Mouse (Mus musculus): ENCODE results near the gene Zfx. TPM values are rescaled to one million over a fixed set of nuclear protein-coding genes. Genes with fewer than 3 reads are reported as not detected.

The Zfx gene
- polyA plus RNA-seq (2015; fragmentation: Nextera tagmentation; extraction: Ambion mirVana): 19.8 and 20.8 TPM in 2 replicates

- H3K4me1 ChIP-seq (ENCODE audit: control insufficient read depth, insufficient read depth, low read length): peaks cover 3% of the 10 kb centered on the region; the same call in 1 of the 2 replicates
- H3K9ac ChIP-seq (ENCODE audit: low read length): peak within 1 kb of the TSS; percentile 94
- WGBS: 18% methylated on average over 36 of the region's 82 CpGs
- peaks cover 36% of the 10 kb centered on the region for H3K27me3 ChIP-seq (ENCODE audit: control insufficient read depth, insufficient read depth, low read length)
- H3K27ac ChIP-seq (ENCODE audit: low read length): peak within 1 kb of the TSS; percentile 99
- H3K9me3 ChIP-seq (replicated peaks; ENCODE audit: control insufficient read depth, low read length): no peaks in the 10 kb centered on the region
- H3K4me2 ChIP-seq (ENCODE audit: low read depth, low read length): peak within 1 kb of the TSS; percentile 59
- peak; percentile 85 for ATAC-seq (replicated peaks; ENCODE audit: extremely low read depth, insufficient read depth, low FRiP score)
- peak within 1 kb of the TSS; percentile 69 for H3K4me3 ChIP-seq (ENCODE audit: low read length)
- no peaks in the 10 kb centered on the region for H3K36me3 ChIP-seq (ENCODE audit: control insufficient read depth, insufficient read depth)
These were observed at the start of gene Zfx for GRCm38 (mm10) chrX:94123059-94123839. TSS of gene Zfx (minus strand) at chrX:94123702.

DNA sequence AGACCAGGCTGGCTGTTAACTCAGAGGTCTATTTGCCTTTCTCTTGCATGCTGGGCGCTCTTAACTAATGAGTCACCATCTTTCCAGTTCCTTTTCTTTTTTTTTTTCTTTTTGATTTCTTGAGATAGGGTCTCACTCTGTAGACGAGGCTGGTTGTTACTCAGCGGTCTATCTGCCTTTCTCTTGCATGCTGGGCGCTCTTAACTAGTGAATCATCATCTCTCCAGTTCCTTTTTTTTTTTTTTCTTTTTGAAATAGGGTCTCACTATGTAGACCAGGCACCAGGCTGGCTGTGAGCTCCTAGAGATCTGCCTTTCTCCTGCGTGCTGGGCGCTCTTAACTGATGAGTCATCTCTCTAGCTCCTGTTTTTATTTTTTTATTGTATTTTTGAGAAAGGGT is 45.8 kb upstream of the Zfx start:
- Histone ChIP-seq H3K9ac (ENCODE audit: low read length) (no peak overlapping the region), H3K4me3 (ENCODE audit: low read length) (no peak overlapping the region), H3K4me2 (ENCODE audit: low read depth, low read length) (no peak overlapping the region), H3K36me3 (ENCODE audit: control insufficient read depth, insufficient read depth) (no peaks in the 10 kb centered on the region), H3K27me3 (ENCODE audit: control insufficient read depth, insufficient read depth, low read length) (peaks cover 18% of the 10 kb centered on the region), H3K9me3 (replicated peaks; ENCODE audit: control insufficient read depth, low read length) (no peaks in the 10 kb centered on the region), H3K27ac (ENCODE audit: low read length) (no peak overlapping the region), H3K4me1 (ENCODE audit: control insufficient read depth, insufficient read depth, low read length) (no peaks in the 10 kb centered on the region)
- no peak for ATAC-seq (replicated peaks; ENCODE audit: extremely low read depth, insufficient read depth, low FRiP score)
- WGBS: 68% methylated on average over 6 of the region's 6 CpGs

GRCm38 (mm10) chrX:94152251-94152830 is 28.8 kb upstream of the Zfx start:
- Histone ChIP-seq H3K4me2 (ENCODE audit: low read depth, low read length) (no peak overlapping the region), H3K9me3 (replicated peaks; ENCODE audit: control insufficient read depth, low read length) (no peaks in the 10 kb centered on the region), H3K27ac (ENCODE audit: low read length) (no peak overlapping the region), H3K4me1 (ENCODE audit: control insufficient read depth, insufficient read depth, low read length) (no peaks in the 10 kb centered on the region), H3K36me3 (ENCODE audit: control insufficient read depth, insufficient read depth) (no peaks in the 10 kb centered on the region), H3K27me3 (ENCODE audit: control insufficient read depth, insufficient read depth, low read length) (peaks cover 57% of the 10 kb centered on the region), H3K4me3 (ENCODE audit: low read length) (no peak overlapping the region), H3K9ac (ENCODE audit: low read length) (no peak overlapping the region)
- WGBS: 49% methylated on average over 11 of the region's 11 CpGs
- no peak for ATAC-seq (replicated peaks; ENCODE audit: extremely low read depth, insufficient read depth, low FRiP score)

GRCm38 (mm10) chrX:94150471-94150870 is 27.0 kb upstream of the Zfx start:
- H3K4me1 ChIP-seq (ENCODE audit: control insufficient read depth, insufficient read depth, low read length): no peaks in the 10 kb centered on the region
- ATAC-seq (replicated peaks; ENCODE audit: extremely low read depth, insufficient read depth, low FRiP score): no peak
- no peak overlapping the region for H3K4me2 ChIP-seq (ENCODE audit: low read depth, low read length)
- no peaks in the 10 kb centered on the region for H3K9me3 ChIP-seq (replicated peaks; ENCODE audit: control insufficient read depth, low read length)
- 64% methylated on average over 19 of the region's 19 CpGs for WGBS
- no peak overlapping the region for H3K27ac ChIP-seq (ENCODE audit: low read length)
- H3K27me3 ChIP-seq (ENCODE audit: control insufficient read depth, insufficient read depth, low read length): peaks cover 61% of the 10 kb centered on the region
- no peak overlapping the region for H3K9ac ChIP-seq (ENCODE audit: low read length)
- H3K4me3 ChIP-seq (ENCODE audit: low read length): no peak overlapping the region
- H3K36me3 ChIP-seq (ENCODE audit: control insufficient read depth, insufficient read depth): no peaks in the 10 kb centered on the region

DNA sequence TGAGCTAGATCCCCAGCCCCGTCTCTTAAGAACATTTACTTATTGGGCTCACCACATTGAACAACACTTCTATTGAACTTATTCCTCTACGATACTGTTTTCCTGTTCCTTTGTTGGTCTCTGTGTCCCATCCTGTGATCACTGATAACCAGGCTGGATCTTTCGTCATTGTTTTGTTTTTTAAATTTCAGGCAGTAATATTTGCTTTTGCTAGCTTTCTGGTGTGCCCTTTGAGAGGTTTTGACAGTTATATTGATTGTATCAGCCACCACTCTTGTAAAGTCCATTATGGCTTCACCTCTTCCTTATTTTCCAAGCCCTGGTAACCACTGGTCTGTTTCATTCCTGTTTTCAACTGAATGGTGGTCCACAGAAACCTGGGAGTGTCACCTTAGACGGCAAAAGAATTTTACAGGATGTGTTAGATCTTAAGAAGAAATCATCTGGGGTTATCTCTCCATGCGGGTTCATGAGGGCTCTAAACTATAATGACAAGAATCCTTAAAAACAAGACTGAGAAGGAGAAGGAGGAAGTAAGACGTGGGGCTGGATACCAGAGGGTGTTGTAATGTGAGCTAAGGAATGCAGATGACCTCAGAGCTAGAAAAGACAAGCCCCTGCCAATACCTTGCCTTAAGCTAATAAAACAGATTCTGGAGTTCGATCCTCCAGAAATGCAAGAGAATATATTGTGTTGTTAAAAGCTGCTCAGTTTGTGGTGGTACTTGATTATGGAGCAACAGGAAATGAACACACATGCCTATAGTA is 18.7 kb upstream of the Zfx start:
- H3K4me3 ChIP-seq (ENCODE audit: low read length): no peak overlapping the region

GRCm38 (mm10) chrX:94140080-94140479 is 16.6 kb upstream of the Zfx start:
- Histone ChIP-seq H3K27me3 (ENCODE audit: control insufficient read depth, insufficient read depth, low read length) (peaks cover 50% of the 10 kb centered on the region), H3K9me3 (replicated peaks; ENCODE audit: control insufficient read depth, low read length) (no peaks in the 10 kb centered on the region)
- 80% methylated on average over 1 of the region's 1 CpGs for WGBS

More for the DNA sequence above, 18.7 kb upstream of the Zfx start:
- Histone ChIP-seq H3K27ac (ENCODE audit: low read length) (no peak overlapping the region), H3K36me3 (ENCODE audit: control insufficient read depth, insufficient read depth) (no peaks in the 10 kb centered on the region), H3K9ac (ENCODE audit: low read length) (no peak overlapping the region), H3K4me2 (ENCODE audit: low read depth, low read length) (no peak overlapping the region), H3K4me1 (ENCODE audit: control insufficient read depth, insufficient read depth, low read length) (no peaks in the 10 kb centered on the region), H3K9me3 (replicated peaks; ENCODE audit: control insufficient read depth, low read length) (no peaks in the 10 kb centered on the region), H3K27me3 (ENCODE audit: control insufficient read depth, insufficient read depth, low read length) (peaks cover 56% of the 10 kb centered on the region)
- WGBS: 56% methylated on average over 7 of the region's 7 CpGs
- no peak for ATAC-seq (replicated peaks; ENCODE audit: extremely low read depth, insufficient read depth, low FRiP score)

DNA sequence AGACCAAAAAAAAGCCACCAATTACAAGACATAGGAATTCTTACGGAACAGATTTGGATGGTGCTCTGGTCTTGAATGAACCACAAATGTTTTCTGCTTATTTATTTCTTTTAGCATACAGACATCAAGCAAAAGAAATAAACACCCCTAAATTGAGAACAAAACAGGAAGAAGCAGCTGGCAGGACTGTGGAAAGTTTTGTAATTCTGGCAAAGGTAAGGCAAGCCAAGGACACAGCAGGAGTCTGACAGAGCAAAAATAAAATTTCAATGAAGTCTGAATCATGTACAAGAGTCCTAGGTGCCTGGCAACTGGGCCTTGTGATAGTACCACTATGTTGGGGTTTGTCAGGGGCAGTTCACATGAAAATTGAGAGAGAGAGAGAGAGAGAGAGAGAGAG is 14.8 kb upstream of the Zfx start:
- no peak overlapping the region for H3K4me3 ChIP-seq (ENCODE audit: low read length)
- peaks cover 47% of the 10 kb centered on the region for H3K27me3 ChIP-seq (ENCODE audit: control insufficient read depth, insufficient read depth, low read length)
- ATAC-seq (replicated peaks; ENCODE audit: extremely low read depth, insufficient read depth, low FRiP score): no peak
- no peak overlapping the region for H3K4me2 ChIP-seq (ENCODE audit: low read depth, low read length)
- H3K36me3 ChIP-seq (ENCODE audit: control insufficient read depth, insufficient read depth): no peaks in the 10 kb centered on the region
- no peaks in the 10 kb centered on the region for H3K9me3 ChIP-seq (replicated peaks; ENCODE audit: control insufficient read depth, low read length)
- H3K9ac ChIP-seq (ENCODE audit: low read length): no peak overlapping the region
- WGBS: 89% methylated on average over 1 of the region's 1 CpGs
- H3K4me1 ChIP-seq (ENCODE audit: control insufficient read depth, insufficient read depth, low read length): no peaks in the 10 kb centered on the region
- H3K27ac ChIP-seq (ENCODE audit: low read length): no peak overlapping the region

More at GRCm38 (mm10) chrX:94140080-94140479, 16.6 kb upstream of the Zfx start:
- H3K36me3 ChIP-seq (ENCODE audit: control insufficient read depth, insufficient read depth): no peaks in the 10 kb centered on the region
- H3K27ac ChIP-seq (ENCODE audit: low read length): no peak overlapping the region
- H3K4me3 ChIP-seq (ENCODE audit: low read length): no peak overlapping the region
- no peak overlapping the region for H3K4me2 ChIP-seq (ENCODE audit: low read depth, low read length)
- H3K4me1 ChIP-seq (ENCODE audit: control insufficient read depth, insufficient read depth, low read length): no peaks in the 10 kb centered on the region
- no peak for ATAC-seq (replicated peaks; ENCODE audit: extremely low read depth, insufficient read depth, low FRiP score)
- no peak overlapping the region for H3K9ac ChIP-seq (ENCODE audit: low read length)

- no peaks in the 10 kb centered on the region for H3K4me1 ChIP-seq (ENCODE audit: control insufficient read depth, insufficient read depth, low read length)
- H3K27me3 ChIP-seq (ENCODE audit: control insufficient read depth, insufficient read depth, low read length): peaks cover 52% of the 10 kb centered on the region
- H3K9me3 ChIP-seq (replicated peaks; ENCODE audit: control insufficient read depth, low read length): no peaks in the 10 kb centered on the region
- 71% methylated on average over 4 of the region's 4 CpGs for WGBS
- no peak overlapping the region for H3K9ac ChIP-seq (ENCODE audit: low read length)
- no peaks in the 10 kb centered on the region for H3K36me3 ChIP-seq (ENCODE audit: control insufficient read depth, insufficient read depth)
- no peak for ATAC-seq (replicated peaks; ENCODE audit: extremely low read depth, insufficient read depth, low FRiP score)
- no peak overlapping the region for H3K4me2 ChIP-seq (ENCODE audit: low read depth, low read length)
- no peak overlapping the region for H3K4me3 ChIP-seq (ENCODE audit: low read length)
- no peak overlapping the region for H3K27ac ChIP-seq (ENCODE audit: low read length)
These were observed 11.6 kb upstream of the Zfx start for GRCm38 (mm10) chrX:94135084-94135483.

- 57% methylated on average over 3 of the region's 3 CpGs for WGBS
- Histone ChIP-seq H3K27me3 (ENCODE audit: control insufficient read depth, insufficient read depth, low read length) (peaks cover 47% of the 10 kb centered on the region), H3K4me1 (ENCODE audit: control insufficient read depth, insufficient read depth, low read length) (no peaks in the 10 kb centered on the region), H3K4me2 (ENCODE audit: low read depth, low read length) (no peak overlapping the region), H3K9ac (ENCODE audit: low read length) (no peak overlapping the region), H3K36me3 (ENCODE audit: control insufficient read depth, insufficient read depth) (no peaks in the 10 kb centered on the region), H3K9me3 (replicated peaks; ENCODE audit: control insufficient read depth, low read length) (no peaks in the 10 kb centered on the region), H3K4me3 (ENCODE audit: low read length) (no peak overlapping the region), H3K27ac (ENCODE audit: low read length) (no peak overlapping the region)
- ATAC-seq (replicated peaks; ENCODE audit: extremely low read depth, insufficient read depth, low FRiP score): no peak
These were observed 10.0 kb upstream of the Zfx start for GRCm38 (mm10) chrX:94133551-94133950.
